Mouse (Mus musculus): Measurements from ENCODE around the gene Ift88. TPM values are rescaled to one million over a fixed set of nuclear protein-coding genes. Genes with fewer than 3 reads are reported as not detected.
"Not testable (repeated sequence)": the region's sequence is repeated elsewhere in the genome, so short reads cannot be mapped to it uniquely, and the experiment has no call there.

The Ift88 gene
- total RNA-seq, 2 experiments from 2014 or later: 17.1 to 19.7 TPM

- no peak for DNase-seq (ENCODE audit: low spot score in 2 of 2)
These were observed 6.6 kb downstream of the Ift88 start for GRCm38 (mm10) chr14:57430451-57430850.

GRCm38 (mm10) chr14:57452516-57452915 lies 28.7 kb downstream of the Ift88 start:
- no peak for DNase-seq (ENCODE audit: low spot score in 2 of 2)

GRCm38 (mm10) chr14:57459883-57460282 lies 36.0 kb downstream of the Ift88 start:
- DNase-seq (ENCODE audit: low spot score in 2 of 2): no peak

- not testable (repeated sequence) for DNase-seq (ENCODE audit: low spot score in 2 of 2)
These were observed 36.5 kb downstream of the Ift88 start for GRCm38 (mm10) chr14:57460326-57460725.

GRCm38 (mm10) chr14:57462871-57463270 lies 39.0 kb downstream of the Ift88 start:
- no peak for DNase-seq (ENCODE audit: low spot score in 2 of 2)

- DNase-seq (ENCODE audit: low spot score in 2 of 2): peak; percentile 65 to 69
These were observed 51.2 kb downstream of the Ift88 start for GRCm38 (mm10) chr14:57475057-57475456.

GRCm38 (mm10) chr14:57482262-57482661 lies 58.4 kb downstream of the Ift88 start:
- DNase-seq (ENCODE audit: low spot score in 2 of 2): no peak

GRCm38 (mm10) chr14:57484183-57484582 lies 60.3 kb downstream of the Ift88 start:
- DNase-seq (ENCODE audit: low spot score in 2 of 2): no peak

GRCm38 (mm10) chr14:57489696-57490095 lies 65.8 kb downstream of the Ift88 start:
- DNase-seq (ENCODE audit: low spot score in 2 of 2): no peak

GRCm38 (mm10) chr14:57493840-57494239 lies 70.0 kb downstream of the Ift88 start:
- DNase-seq (ENCODE audit: low spot score in 2 of 2): no peak

GRCm38 (mm10) chr14:57503729-57504128 lies 79.9 kb downstream of the Ift88 start:
- no peak for DNase-seq (ENCODE audit: low spot score in 2 of 2)

GRCm38 (mm10) chr14:57509554-57509953 lies 85.7 kb downstream of the Ift88 start:
- DNase-seq (ENCODE audit: low spot score in 2 of 2): no peak

GRCm38 (mm10) chr14:57515156-57515762 lies 91.4 kb downstream of the Ift88 start:
- no peak for DNase-seq (ENCODE audit: low spot score in 2 of 2)

- peak; percentile 43 to 72 for DNase-seq (ENCODE audit: low spot score in 2 of 2)
These were observed 93.1 kb downstream of the Ift88 start for GRCm38 (mm10) chr14:57517001-57517400.

GRCm38 (mm10) chr14:57523762-57524161 lies 99.9 kb downstream of the Ift88 start:
- no peak for DNase-seq (ENCODE audit: low spot score in 2 of 2)

- DNase-seq (ENCODE audit: low spot score in 2 of 2): peak in 1 of 2 experiments; percentile 36
These were observed 101.0 kb downstream of the Ift88 start, which contains the start of gene Il17d for GRCm38 (mm10) chr14:57524671-57525387. Gene Il17d, plus strand, starts transcription at chr14:57524777.

- DNase-seq (ENCODE audit: low spot score in 2 of 2): peak; percentile 63 to 76
These were observed 101.7 kb downstream of the Ift88 start for GRCm38 (mm10) chr14:57525388-57526049.

GRCm38 (mm10) chr14:57526050-57526623 lies 102.3 kb downstream of the Ift88 start:
- peak in 1 of 2 experiments; percentile 35 for DNase-seq (ENCODE audit: low spot score in 2 of 2)

GRCm38 (mm10) chr14:57527122-57527521 lies 103.3 kb downstream of the Ift88 start:
- no peak for DNase-seq (ENCODE audit: low spot score in 2 of 2)

- no peak for DNase-seq (ENCODE audit: low spot score in 2 of 2)
These were observed 103.7 kb downstream of the Ift88 start for GRCm38 (mm10) chr14:57527598-57527997.

GRCm38 (mm10) chr14:57529086-57529785 lies 105.4 kb downstream of the Ift88 start:
- peak; percentile 51 to 76 for DNase-seq (ENCODE audit: low spot score in 2 of 2)
